Mouse (Mus musculus) layer of hippocampus, adult 6 months (tissue): ENCODE results near the gene Klra4. TPM values are rescaled to one million over a fixed set of nuclear protein-coding genes. Genes with fewer than 3 reads are reported as not detected.

Source experiments
- long read RNA-seq, 2 experiments: library from polyadenylated mRNA; unstranded; transcript quantifications; one replicate each; pipeline ENCODE4 v2.0.0; 2019 to 2020
- polyA plus RNA-seq: library from polyadenylated mRNA; unstranded; fragments of <200 nt; fragmentation: Nextera tagmentation; gene quantifications from 2 replicates; pipeline ENCODE4 v1.2.3, GENCODE M21; 2021

The Klra4 gene
- not detected in 2 replicates for polyA plus RNA-seq
- long read RNA-seq, experiment 1 = 0 reads
- long read RNA-seq, experiment 2 = 0 reads

GRCm38 (mm10) chr6:130067171-130067570 lies at the start of gene Klra4:
TSS of gene Klra4 (minus strand) at chr6:130067271.

DNA sequence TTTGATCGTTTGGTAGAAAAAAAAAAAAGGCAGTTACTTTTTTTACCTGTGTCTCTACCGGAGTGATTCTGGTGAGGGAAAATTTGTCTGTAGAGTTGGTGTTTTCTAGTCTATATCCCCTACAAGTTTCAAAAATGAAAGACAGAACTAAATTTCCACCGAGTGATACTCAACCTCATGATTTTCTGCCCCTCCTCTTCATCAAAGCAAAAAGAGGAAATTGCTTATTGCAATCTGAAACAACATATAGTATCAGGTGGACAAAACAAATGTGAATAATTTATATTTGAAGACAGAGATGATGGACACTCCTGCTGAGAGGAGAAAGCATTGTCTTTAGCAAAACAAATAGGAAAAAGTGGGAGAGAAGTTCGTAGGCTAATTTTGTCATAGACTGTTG lies 40.2 kb downstream of the Klra4 start, which contains the start of gene Klra6:
Klra6 (minus strand) TSS at position 101 of the 400 bp plus-strand sequence.

Other genes starting within 250 kb of the Klra4 start
- not detected in 2 replicates for gene Gm17631, start 204.6 kb downstream of the Klra4 start, polyA plus RNA-seq
- not detected in 2 replicates for gene Klra17, start 190.6 kb downstream of the Klra4 start, polyA plus RNA-seq
- not detected in 2 replicates for gene Klra5, start 149.6 kb downstream of the Klra4 start, polyA plus RNA-seq
- gene Klra6, start 40.3 kb downstream of the Klra4 start, polyA plus RNA-seq = not detected in 2 replicates
- gene Klra8, start 62.6 kb upstream of the Klra4 start, polyA plus RNA-seq = not detected in 2 replicates
- gene Klra9, start 125.8 kb upstream of the Klra4 start, polyA plus RNA-seq = not detected in 2 replicates
- gene Klra7, start 166.1 kb upstream of the Klra4 start, polyA plus RNA-seq = not detected in 2 replicates
- gene Klra10, start 214.7 kb upstream of the Klra4 start, polyA plus RNA-seq = not detected in 2 replicates